Mouse (Mus musculus) stomach, postnatal 0 days (tissue): Measurements from ENCODE around the gene Grwd1.

ENCODE experiments used
- CTCF ChIP-seq: IDR thresholded peaks from 2 replicates; pipeline ENCODE4 v1.5.1; 2016; ENCODE audit warnings: antibody characterized with exemption, low read depth, mild to moderate bottlenecking, moderate library complexity
- EP300 ChIP-seq: optimal IDR thresholded peaks from 2 replicates; pipeline ENCODE3; 2016; ENCODE audit warnings: antibody characterized with exemption

- TF ChIP-seq EP300 (no peak), CTCF (no peak)
Observed at GRCm38 (mm10) chr7:45876895-45877294, 46.2 kb upstream of the Grwd1 start.
